Mouse (Mus musculus) thymus, adult 2 months (tissue): ENCODE data around the gene Mad1l1.

Experiments
- CTCF ChIP-seq: fragments of 200-500 bp; IDR thresholded peaks from 2 replicates; pipeline ENCODE4 v1.5.1; 2012; ENCODE audit warnings: mild to moderate bottlenecking, control low read depth, low read length, moderate library complexity, borderline replicate concordance; ENCODE audit not compliant: control insufficient read depth, poor library complexity, insufficient read depth; ENCODE audit errors: extremely low read depth
- POLR2A ChIP-seq: fragments of 200-500 bp; IDR thresholded peaks from 2 replicates; pipeline ENCODE4 v1.6.1; 2012; ENCODE audit warnings: mild to moderate bottlenecking, low read length, control low read depth, moderate library complexity; ENCODE audit not compliant: control insufficient read depth, poor library complexity, insufficient read depth; ENCODE audit errors: extremely low read depth

- TF ChIP-seq CTCF (no peak), POLR2A (no peak)
Measured at GRCm38 (mm10) chr5:140064521-140064920, 256.8 kb downstream of the Mad1l1 start.
